Mouse (Mus musculus): ENCODE results near the gene Nr1d1.
A peak's percentile ranks its signal among the peaks of the same experiment; 100 is the strongest.

DNA sequence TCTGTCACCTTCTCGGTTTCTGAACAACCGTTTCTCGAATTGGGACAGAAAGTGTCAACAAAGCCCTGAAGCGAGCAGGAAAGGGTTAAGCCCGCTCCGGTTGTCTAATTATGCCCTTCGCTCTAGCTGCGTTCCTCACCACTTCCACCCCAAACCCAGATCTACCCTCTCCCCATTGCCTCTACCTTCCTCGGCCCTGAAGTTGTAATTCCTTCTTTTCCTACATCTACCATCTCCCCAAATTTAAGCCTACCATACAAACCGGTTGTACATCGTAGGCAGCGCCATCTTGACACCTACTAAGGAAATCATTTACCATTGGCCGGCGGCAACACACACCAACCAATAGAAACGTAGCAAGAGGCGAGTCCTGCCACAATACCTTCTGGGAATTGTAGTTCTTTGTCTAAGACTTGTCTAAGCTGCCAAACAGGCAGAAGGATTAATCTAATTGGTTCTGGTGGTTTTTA is 46.0 kb downstream of the Nr1d1 start, which contains the start of gene Med24:
- TF ChIP-seq POLR2A (IDR thresholded peaks at IDR 0.05; ENCODE audit: borderline replicate concordance, extremely low read depth, insufficient read depth, insufficient read length, poor library complexity, severe bottlenecking) (peak; percentile 30; the same call in 1 of the 2 replicates), CTCF (IDR thresholded peaks at IDR 0.05; ENCODE audit: borderline replicate concordance, extremely low read depth, insufficient read depth, insufficient read length) (no peak)
